Mouse (Mus musculus) erythroid progenitor cell, adult 5-6 weeks (primary cell): ENCODE results near the gene Taar4. TPM values are rescaled to one million over a fixed set of nuclear protein-coding genes. Genes with fewer than 3 reads are reported as not detected.

ENCODE experiments used
- ATAC-seq: replicated peaks from 2 replicates; pipeline ENCODE4 v1.8.0; 2016; ENCODE audit warnings: moderate number of reproducible peaks, mild to moderate bottlenecking, moderate TSS enrichment, inconsistent platforms; ENCODE audit not compliant: poor library complexity, low FRiP score, severe bottlenecking
- total RNA-seq, 2 experiments: library from RNA; stranded (forward) in 1 of 2; stranded (reverse) in 1 of 2; fragments of 150-400 nt in 1 of 2; fragments of 186-747, 209-891 nt in 1 of 2; gene quantifications; 2 replicates each; pipeline versions ENCODE4 v1.2.3 to v1.2.4; 2015 to 2017; ENCODE audit warnings: low replicate concordance in 2 of 2

Gene Taar4
- total RNA-seq, 2 experiments from 2014 or later: not detected

- ATAC-seq: no peak
Observed at GRCm38 (mm10) chr10:23999639-24000038, 39.3 kb downstream of the Taar4 start, which contains the start of gene Taar7b. Gene Taar7b, plus strand, starts transcription at chr10:23999939.

GRCm38 (mm10) chr10:24006442-24006841 lies 46.1 kb downstream of the Taar4 start:
- peak; percentile 56; the same call in 1 of the 2 replicates for ATAC-seq

GRCm38 (mm10) chr10:24007034-24007433 lies 46.7 kb downstream of the Taar4 start:
- ATAC-seq: peak; percentile 82

- ATAC-seq: peak; percentile 61; the same call in 1 of the 2 replicates
Observed at GRCm38 (mm10) chr10:24008143-24008542, 47.8 kb downstream of the Taar4 start.

Other genes starting within 250 kb of the Taar4 start
- 1,496 and 1,704 TPM in 2 replicates for gene Rps12, start 173.2 kb upstream of the Taar4 start, total RNA-seq (2015; ENCODE audit: low replicate concordance)
- gene Rps12, start 173.2 kb upstream of the Taar4 start, total RNA-seq (2017; ENCODE audit: low replicate concordance): 275 and 669 TPM in 2 replicates
- 0.36 TPM in 1 of 2 replicates, not detected in the other for gene Slc18b1, start 163.5 kb upstream of the Taar4 start, total RNA-seq (2015; ENCODE audit: low replicate concordance)
- not detected in 2 replicates for gene Slc18b1, start 163.5 kb upstream of the Taar4 start, total RNA-seq (2017; ENCODE audit: low replicate concordance)
- gene Vnn3, start 109.0 kb upstream of the Taar4 start, total RNA-seq (2015; ENCODE audit: low replicate concordance): 5.4 TPM in 1 of 2 replicates, not detected in the other
- gene Vnn3, start 109.0 kb upstream of the Taar4 start, total RNA-seq (2017; ENCODE audit: low replicate concordance): not detected in 2 replicates
- not detected in 2 replicates for gene Vnn1, start 65.8 kb upstream of the Taar4 start, total RNA-seq (2015; ENCODE audit: low replicate concordance)
- gene Vnn1, start 65.8 kb upstream of the Taar4 start, total RNA-seq (2017; ENCODE audit: low replicate concordance): not detected in 2 replicates
- not detected in 2 replicates for gene Taar1, start 40.1 kb upstream of the Taar4 start, total RNA-seq (2015; ENCODE audit: low replicate concordance)
- gene Taar1, start 40.1 kb upstream of the Taar4 start, total RNA-seq (2017; ENCODE audit: low replicate concordance): not detected in 2 replicates
- gene Taar2, start 21.9 kb upstream of the Taar4 start, total RNA-seq (2015; ENCODE audit: low replicate concordance): not detected in 2 replicates
- gene Taar2, start 21.9 kb upstream of the Taar4 start, total RNA-seq (2017; ENCODE audit: low replicate concordance): not detected in 2 replicates
- not detected in 2 replicates for gene Taar3, start 10.9 kb upstream of the Taar4 start, total RNA-seq (2015; ENCODE audit: low replicate concordance)
- gene Taar3, start 10.9 kb upstream of the Taar4 start, total RNA-seq (2017; ENCODE audit: low replicate concordance): not detected in 2 replicates
- not detected in 2 replicates for gene Taar5, start 10.2 kb downstream of the Taar4 start, total RNA-seq (2015; ENCODE audit: low replicate concordance)
- not detected in 2 replicates for gene Taar5, start 10.2 kb downstream of the Taar4 start, total RNA-seq (2017; ENCODE audit: low replicate concordance)
- not detected in 2 replicates for gene Taar6, start 25.2 kb downstream of the Taar4 start, total RNA-seq (2015; ENCODE audit: low replicate concordance)
- not detected in 2 replicates for gene Taar6, start 25.2 kb downstream of the Taar4 start, total RNA-seq (2017; ENCODE audit: low replicate concordance)
- gene Taar7a, start 33.0 kb downstream of the Taar4 start, total RNA-seq (2015; ENCODE audit: low replicate concordance): not detected in 2 replicates
- gene Taar7a, start 33.0 kb downstream of the Taar4 start, total RNA-seq (2017; ENCODE audit: low replicate concordance): not detected in 2 replicates
- gene Taar7b, start 39.4 kb downstream of the Taar4 start, total RNA-seq (2015; ENCODE audit: low replicate concordance): not detected in 2 replicates
- gene Taar7b, start 39.4 kb downstream of the Taar4 start, total RNA-seq (2017; ENCODE audit: low replicate concordance): not detected in 2 replicates
- gene Taar7d, start 66.7 kb downstream of the Taar4 start, total RNA-seq (2015; ENCODE audit: low replicate concordance): not detected in 2 replicates
- gene Taar7d, start 66.7 kb downstream of the Taar4 start, total RNA-seq (2017; ENCODE audit: low replicate concordance): not detected in 2 replicates
- gene Taar7e, start 77.1 kb downstream of the Taar4 start, total RNA-seq (2015; ENCODE audit: low replicate concordance): not detected in 2 replicates
- not detected in 2 replicates for gene Taar7e, start 77.1 kb downstream of the Taar4 start, total RNA-seq (2017; ENCODE audit: low replicate concordance)
- not detected in 2 replicates for gene Taar7f, start 89.0 kb downstream of the Taar4 start, total RNA-seq (2015; ENCODE audit: low replicate concordance)
- not detected in 2 replicates for gene Taar7f, start 89.0 kb downstream of the Taar4 start, total RNA-seq (2017; ENCODE audit: low replicate concordance)
- gene Taar8a, start 116.0 kb downstream of the Taar4 start, total RNA-seq (2015; ENCODE audit: low replicate concordance): not detected in 2 replicates
- gene Taar8a, start 116.0 kb downstream of the Taar4 start, total RNA-seq (2017; ENCODE audit: low replicate concordance): not detected in 2 replicates
- gene Taar8b, start 131.8 kb downstream of the Taar4 start, total RNA-seq (2015; ENCODE audit: low replicate concordance): not detected in 2 replicates
- not detected in 2 replicates for gene Taar8b, start 131.8 kb downstream of the Taar4 start, total RNA-seq (2017; ENCODE audit: low replicate concordance)
- gene Taar8c, start 141.4 kb downstream of the Taar4 start, total RNA-seq (2015; ENCODE audit: low replicate concordance): not detected in 2 replicates
- not detected in 2 replicates for gene Taar8c, start 141.4 kb downstream of the Taar4 start, total RNA-seq (2017; ENCODE audit: low replicate concordance)
- gene Taar9, start 149.0 kb downstream of the Taar4 start, total RNA-seq (2015; ENCODE audit: low replicate concordance): not detected in 2 replicates
- not detected in 2 replicates for gene Taar9, start 149.0 kb downstream of the Taar4 start, total RNA-seq (2017; ENCODE audit: low replicate concordance)
- gene Stx7, start 188.8 kb downstream of the Taar4 start, total RNA-seq (2015; ENCODE audit: low replicate concordance): 10.8 and 21.4 TPM in 2 replicates
- 30.8 and 35.2 TPM in 2 replicates for gene Stx7, start 188.8 kb downstream of the Taar4 start, total RNA-seq (2017; ENCODE audit: low replicate concordance)